Mouse (Mus musculus) stomach, postnatal 0 days (tissue): ENCODE results near the gene Fam219a. TPM values are rescaled to one million over a fixed set of nuclear protein-coding genes. Genes with fewer than 3 reads are reported as not detected.

Source experiments
- ATAC-seq: fragments of 200-750 bp; cut with Nextera tagmentation; 2 replicates; pipeline ENCODE4 v1.8.0; 2017; ENCODE audit not compliant: low FRiP score, low TSS enrichment
- DNase-seq: peaks from one replicate; pipeline ENCODE4 v3.0.0-alpha.2; 2016; ENCODE audit warnings: low spot score
- H3K27ac ChIP-seq: fragments of 300-500 bp; sonication (generic); replicated peaks from 2 replicates; pipeline ENCODE4 v1.5.1; 2014; ENCODE audit warnings: mild to moderate bottlenecking, control low read depth
- H3K27me3 ChIP-seq: fragments of 300-500 bp; sonication (generic); 2 replicates; pipeline ENCODE4 v1.6.1; 2014; ENCODE audit warnings: low read length; ENCODE audit not compliant: control insufficient read depth, insufficient read depth
- H3K36me3 ChIP-seq: fragments of 300-500 bp; sonication (generic); 2 replicates; pipeline ENCODE4 v1.6.1; 2014; ENCODE audit warnings: low read length, mixed read lengths; ENCODE audit not compliant: control insufficient read depth, insufficient read depth
- H3K4me1 ChIP-seq: fragments of 300-500 bp; sonication (generic); replicated peaks from 2 replicates; pipeline ENCODE4 v1.6.1; 2014; ENCODE audit warnings: antibody characterized with exemption; ENCODE audit not compliant: control insufficient read depth, insufficient read depth
- H3K4me2 ChIP-seq: fragments of 300-500 bp; sonication (generic); replicated peaks from 2 replicates; pipeline ENCODE4 v1.6.1; 2014; ENCODE audit warnings: low read depth, mild to moderate bottlenecking, control low read depth, moderate library complexity
- H3K4me3 ChIP-seq: fragments of 300-500 bp; sonication (generic); 2 replicates; pipeline ENCODE4 v1.5.1; 2014; ENCODE audit warnings: low read depth, low read length, control low read depth
- H3K9ac ChIP-seq: fragments of 300-500 bp; sonication (generic); 2 replicates; pipeline ENCODE4 v1.6.1; 2014; ENCODE audit warnings: mild to moderate bottlenecking, low read length, control low read depth, mixed read lengths
- H3K9me3 ChIP-seq: fragments of 300-500 bp; sonication (generic); 2 replicates; pipeline ENCODE4 v1.6.1; 2016; ENCODE audit warnings: low read length; ENCODE audit not compliant: control insufficient read depth
- CTCF ChIP-seq: IDR thresholded peaks from 2 replicates; pipeline ENCODE4 v1.5.1; 2016; ENCODE audit warnings: antibody characterized with exemption, low read depth, mild to moderate bottlenecking, moderate library complexity
- EP300 ChIP-seq: optimal IDR thresholded peaks from 2 replicates; pipeline ENCODE3; 2016; ENCODE audit warnings: antibody characterized with exemption
- WGBS: fragments of 180-500 bp; shearing (Covaris S2); extraction: QIAGEN DNeasy Blood & Tissue Kit; methylation state at CpG from one replicate; pipeline ENCODE4 v1.1.7; 2014; 5-methylcytosine and 5-hydroxymethylcytosine counted together
- polyA plus RNA-seq: library from polyadenylated mRNA; unstranded; fragments of >200 nt; fragmentation: Nextera tagmentation; extraction: Ambion mirVana; gene quantifications from 2 replicates; pipeline ENCODE4 v1.2.1, GENCODE M21; 2015

The Fam219a gene
- polyA plus RNA-seq, 1 experiment from 2014 or later, result 1.4 TPM

DNA sequence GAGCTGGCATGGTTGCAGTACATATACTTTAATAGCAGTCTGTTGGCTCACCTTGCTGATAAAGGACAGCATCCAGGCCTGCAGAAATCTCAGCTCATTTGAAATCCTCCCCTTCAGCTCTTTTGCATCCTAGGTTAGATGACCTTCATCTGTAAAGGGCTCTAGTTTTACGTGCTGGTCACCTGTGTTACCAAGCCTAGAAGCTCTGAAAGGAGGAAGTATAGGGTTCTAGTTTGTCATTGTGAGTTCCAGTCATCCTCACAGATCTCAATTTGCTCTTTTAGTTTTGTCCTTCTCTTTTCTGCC is 98.0 kb downstream of the Fam219a start:
- no peak for ATAC-seq

DNA sequence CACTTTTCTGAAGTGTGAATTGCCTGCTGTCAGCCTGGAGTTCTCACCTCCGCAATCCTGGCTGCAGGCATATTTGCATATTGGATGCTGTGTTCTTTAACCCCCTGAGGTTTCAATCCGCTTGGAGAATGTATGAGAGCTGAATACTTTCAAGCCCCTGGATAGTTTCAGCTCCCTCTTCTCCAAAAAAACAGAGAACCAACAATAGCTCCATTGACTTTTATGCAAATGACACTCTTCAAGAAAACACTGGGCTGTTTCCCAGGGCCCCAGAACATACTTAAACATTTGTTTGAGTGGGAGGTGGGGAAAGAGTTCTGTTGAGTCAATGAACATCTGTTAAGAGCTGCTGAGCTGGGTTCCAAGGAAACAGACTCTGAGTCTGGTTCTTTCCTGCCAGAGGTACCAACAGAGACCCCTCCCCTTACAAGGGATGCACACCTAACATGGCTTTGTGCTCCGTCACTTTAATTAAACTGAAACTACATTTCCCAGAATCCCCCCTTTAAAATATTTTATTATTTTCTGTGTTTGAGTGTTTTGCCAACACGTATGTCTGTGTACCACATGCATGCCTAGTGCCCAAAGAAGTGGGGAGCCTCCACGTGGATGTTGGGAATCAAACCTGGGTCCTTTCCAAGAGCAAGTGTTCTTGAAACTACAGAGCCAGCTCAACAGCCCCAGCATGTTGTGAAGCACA is 98.5 kb downstream of the Fam219a start:
- ATAC-seq, result no peak; the same call in 1 of the 2 replicates
- 54% methylated on average over 5 of the region's 5 CpGs for WGBS

More for the DNA sequence above, 98.0 kb downstream of the Fam219a start:
- no peaks in the 10 kb centered on the region for H3K4me1 ChIP-seq
- WGBS, result 83% methylated on average over 1 of the region's 1 CpGs
- H3K27me3 ChIP-seq, result no peaks in the 10 kb centered on the region
- H3K27ac ChIP-seq, result no peak overlapping the region
- no peak overlapping the region for H3K9ac ChIP-seq
- H3K9me3 ChIP-seq, result no peaks in the 10 kb centered on the region
- H3K36me3 ChIP-seq, result no peaks in the 10 kb centered on the region
- H3K4me2 ChIP-seq, result no peak overlapping the region
- no peak for DNase-seq
- no peak overlapping the region for H3K4me3 ChIP-seq
- no peak for TF ChIP-seq CTCF
- no peak for TF ChIP-seq EP300

DNA sequence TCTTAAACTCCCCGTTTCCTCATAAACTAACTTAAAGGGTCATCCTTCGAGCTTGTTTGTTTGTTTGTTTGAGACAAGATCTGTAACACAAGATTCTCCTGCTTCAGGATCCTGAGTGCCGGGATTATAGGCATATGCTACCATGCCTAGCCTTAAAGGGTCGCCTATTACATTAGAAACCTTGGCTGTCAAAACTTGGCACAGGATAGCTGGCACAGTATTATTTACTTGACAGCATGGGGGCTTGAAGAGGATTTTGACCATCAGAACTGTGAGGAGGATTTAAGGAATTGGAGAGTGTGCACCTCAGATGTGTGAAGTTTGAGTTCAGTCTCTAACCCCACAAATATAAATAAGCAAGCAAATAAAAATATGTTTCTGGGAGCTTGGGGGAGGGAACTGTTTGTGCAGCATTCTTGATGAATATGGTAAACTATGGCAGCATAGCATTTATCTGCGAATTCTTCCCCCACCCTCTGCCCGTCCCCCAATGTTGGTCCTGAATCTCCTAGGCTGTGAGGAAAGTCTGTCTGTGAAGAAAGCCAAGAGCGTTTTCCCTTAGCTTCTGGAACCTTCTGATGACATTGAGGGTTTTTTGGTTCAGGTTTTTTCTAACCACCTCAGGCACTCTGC is 99.2 kb downstream of the Fam219a start:
- DNase-seq (no peak), ATAC-seq (no peak)
- no peaks in the 10 kb centered on the region for H3K9me3 ChIP-seq
- TF ChIP-seq CTCF (no peak), EP300 (no peak)
- no peak overlapping the region for H3K27ac ChIP-seq
- 61% methylated on average over 7 of the region's 7 CpGs for WGBS
- H3K27me3 ChIP-seq, result no peaks in the 10 kb centered on the region
- H3K4me3 ChIP-seq, result no peak overlapping the region
- H3K4me1 ChIP-seq, result no peaks in the 10 kb centered on the region
- no peak overlapping the region for H3K9ac ChIP-seq
- no peaks in the 10 kb centered on the region for H3K36me3 ChIP-seq
- no peak overlapping the region for H3K4me2 ChIP-seq

More for the DNA sequence above, 98.5 kb downstream of the Fam219a start:
- Histone ChIP-seq H3K9me3 (no peaks in the 10 kb centered on the region), H3K4me2 (no peak overlapping the region), H3K36me3 (no peaks in the 10 kb centered on the region), H3K4me1 (no peaks in the 10 kb centered on the region), H3K9ac (no peak overlapping the region), H3K27me3 (no peaks in the 10 kb centered on the region), H3K27ac (no peak overlapping the region), H3K4me3 (no peak overlapping the region)
- TF ChIP-seq EP300, result no peak
- no peak for TF ChIP-seq CTCF
- no peak for DNase-seq

DNA sequence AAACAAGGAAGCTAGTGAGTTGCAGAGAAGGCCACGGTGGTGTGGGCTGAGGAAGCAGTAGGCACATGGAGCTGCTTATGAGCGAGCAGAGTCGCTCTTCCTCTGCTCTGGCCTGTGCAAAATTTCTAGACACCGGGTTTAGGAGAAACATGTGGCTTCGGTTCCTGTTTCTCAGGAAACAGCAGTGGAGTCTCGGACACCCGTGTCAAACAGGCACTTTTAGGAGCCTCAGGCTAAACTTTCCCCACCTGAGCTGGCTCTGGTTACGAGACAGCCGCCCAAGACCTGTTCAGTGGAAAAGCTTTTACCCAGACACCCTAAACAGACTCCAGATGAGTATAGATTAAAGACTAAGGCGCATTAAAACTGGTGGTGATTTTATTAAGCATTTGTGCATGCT is 100.1 kb downstream of the Fam219a start:
- Histone ChIP-seq H3K9me3 (no peaks in the 10 kb centered on the region), H3K36me3 (no peaks in the 10 kb centered on the region), H3K27ac (no peak overlapping the region), H3K27me3 (no peaks in the 10 kb centered on the region), H3K4me2 (no peak overlapping the region), H3K9ac (no peak overlapping the region), H3K4me1 (no peaks in the 10 kb centered on the region), H3K4me3 (no peak overlapping the region)
- 82% methylated on average over 10 of the region's 10 CpGs for WGBS
- ATAC-seq (no peak), DNase-seq (no peak)
- TF ChIP-seq CTCF (no peak), EP300 (no peak)

DNA sequence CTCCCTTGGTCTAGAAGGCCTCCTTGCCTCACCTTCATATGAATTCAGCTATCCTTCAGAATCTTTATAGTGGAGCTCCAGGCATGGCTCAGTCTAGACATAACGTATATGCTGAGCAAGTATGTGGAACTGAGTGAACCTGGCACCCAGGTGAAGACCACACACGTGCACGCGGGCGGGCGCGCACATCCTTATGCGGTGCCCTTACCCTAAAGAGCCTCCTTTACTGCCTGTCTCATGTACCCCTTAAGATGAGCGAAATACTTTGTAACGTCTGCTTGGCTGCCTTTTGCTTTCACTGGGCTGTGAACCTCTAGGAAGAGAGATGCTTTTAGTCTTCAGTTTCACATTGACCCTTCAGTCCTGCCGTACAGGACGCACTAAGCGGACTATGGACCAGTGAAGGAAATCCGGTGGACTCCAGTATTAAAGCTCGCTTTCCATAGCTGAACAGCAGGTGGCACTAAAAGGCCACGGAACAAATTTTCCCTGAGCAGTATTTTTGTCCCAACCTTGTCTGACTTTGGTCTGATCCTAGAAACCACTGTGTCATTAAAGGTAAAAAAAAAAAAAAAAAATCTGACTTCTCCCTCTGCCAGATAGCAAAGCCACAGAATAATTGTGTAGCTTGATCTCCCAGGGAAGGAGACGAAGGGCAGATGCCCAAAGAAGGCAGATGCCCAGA is 100.8 kb downstream of the Fam219a start:
- H3K9ac ChIP-seq, result no peak overlapping the region
- ATAC-seq (no peak), DNase-seq (peak; percentile 67)
- no peaks in the 10 kb centered on the region for H3K9me3 ChIP-seq
- no peak overlapping the region for H3K4me2 ChIP-seq
- H3K4me3 ChIP-seq, result no peak overlapping the region
- no peak overlapping the region for H3K27ac ChIP-seq
- 0 out of 2 replicates have a peak, but pooled peaks cover 2% of the 10 kb centered on the region for H3K4me1 ChIP-seq
- WGBS, result 58% methylated on average over 17 of the region's 17 CpGs
- no peaks in the 10 kb centered on the region for H3K36me3 ChIP-seq
- H3K27me3 ChIP-seq, result no peaks in the 10 kb centered on the region
- no peak for TF ChIP-seq EP300
- TF ChIP-seq CTCF, result peak; percentile 84

Other genes with a start within 250 kb of the Fam219a start
- 42.0 and 47.7 TPM in 2 replicates for gene Ubap1, start 220.5 kb downstream of the Fam219a start, polyA plus RNA-seq
- gene Kif24, start 104.7 kb downstream of the Fam219a start, polyA plus RNA-seq, result 1.4 and 1.5 TPM in 2 replicates
- 38.6 and 38.8 TPM in 2 replicates for gene Nudt2, start 104.4 kb downstream of the Fam219a start, polyA plus RNA-seq
- gene AI464131, start 66.5 kb downstream of the Fam219a start, polyA plus RNA-seq, result 3.9 and 4.5 TPM in 2 replicates
- gene 1110017D15Rik, start 52.2 kb downstream of the Fam219a start, polyA plus RNA-seq, result 0.51 and 0.53 TPM in 2 replicates
- 6.0 and 6.5 TPM in 2 replicates for gene Dnaic1, start 237 bp upstream of the Fam219a start, polyA plus RNA-seq
- gene Enho, start 70.8 kb upstream of the Fam219a start, polyA plus RNA-seq, result 50.5 and 55.4 TPM in 2 replicates
- 4.3 and 5.9 TPM in 2 replicates for gene Cntfr, start 127.6 kb upstream of the Fam219a start, polyA plus RNA-seq
- 73.7 and 80.0 TPM in 2 replicates for gene Il11ra1, start 130.5 kb upstream of the Fam219a start, polyA plus RNA-seq
- 38.0 and 40.2 TPM in 2 replicates for gene Rpp25l, start 144.0 kb upstream of the Fam219a start, polyA plus RNA-seq
- gene Dctn3, start 153.6 kb upstream of the Fam219a start, polyA plus RNA-seq, result 129 TPM in 2 replicates
- 0.05 and 0.07 TPM in 2 replicates for gene Arid3c, start 161.6 kb upstream of the Fam219a start, polyA plus RNA-seq
- gene Galt, start 185.7 kb upstream of the Fam219a start, polyA plus RNA-seq, result 27.4 and 31.3 TPM in 2 replicates
- 41.6 and 43.9 TPM in 2 replicates for gene Sigmar1, start 186.6 kb upstream of the Fam219a start, polyA plus RNA-seq
- 21.2 and 21.3 TPM in 2 replicates for gene Ccl27a, start 204.7 kb upstream of the Fam219a start, polyA plus RNA-seq